Mouse (Mus musculus) olfactory bulb, adult 2 months (tissue): ENCODE data around the gene Lgi4.

ENCODE experiments used
- CTCF ChIP-seq: fragments of 200-500 bp; IDR thresholded peaks from 2 replicates; pipeline ENCODE4 v1.5.1; 2012; ENCODE audit warnings: low read depth, mild to moderate bottlenecking, low read length, moderate library complexity; ENCODE audit not compliant: insufficient read depth
- POLR2A ChIP-seq: fragments of 200-500 bp; IDR thresholded peaks from 2 replicates; pipeline ENCODE4 v1.6.1; 2012; ENCODE audit warnings: mild to moderate bottlenecking, low read depth, low read length, moderate library complexity; ENCODE audit not compliant: insufficient read depth

DNA sequence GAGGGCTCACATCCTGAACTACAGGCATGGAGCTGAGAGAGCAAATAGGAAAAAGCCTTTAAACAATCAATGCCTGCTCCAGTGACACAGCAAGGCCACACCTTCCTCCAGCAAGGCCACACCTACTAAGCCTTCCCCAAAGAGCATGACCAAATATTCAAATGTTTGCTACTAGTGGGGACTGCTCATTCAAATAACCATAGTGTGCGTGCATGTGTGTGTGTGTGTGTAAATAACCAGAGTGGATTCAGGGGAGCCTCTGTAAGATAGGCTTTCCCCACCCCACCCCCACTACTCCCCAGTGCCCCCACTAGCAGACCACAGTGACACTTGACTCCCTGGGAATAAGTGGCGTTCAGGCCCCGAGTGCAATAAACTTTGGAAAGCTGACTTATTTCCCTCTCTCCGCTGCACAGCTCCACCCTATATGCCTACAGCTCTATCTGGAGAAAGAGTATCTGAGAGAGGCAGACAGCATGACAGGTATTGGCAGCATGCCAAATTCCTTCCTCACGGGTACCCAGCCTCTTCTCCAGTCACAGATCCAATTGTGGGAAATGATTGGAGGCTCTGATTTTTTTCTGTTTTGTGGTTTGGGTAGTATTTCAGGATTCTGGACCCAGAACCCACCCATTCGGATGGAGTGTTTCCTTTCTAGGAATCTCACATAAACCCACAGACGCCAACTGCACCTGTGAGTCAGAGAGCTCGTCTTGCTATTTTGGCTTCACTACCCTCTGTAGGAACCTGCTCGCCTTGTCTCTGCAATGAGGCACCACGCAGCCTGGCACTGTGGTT lies 41.8 kb upstream of the Lgi4 start:
- TF ChIP-seq POLR2A, result no peak
- TF ChIP-seq CTCF, result no peak
